In the genomic region with DNA sequence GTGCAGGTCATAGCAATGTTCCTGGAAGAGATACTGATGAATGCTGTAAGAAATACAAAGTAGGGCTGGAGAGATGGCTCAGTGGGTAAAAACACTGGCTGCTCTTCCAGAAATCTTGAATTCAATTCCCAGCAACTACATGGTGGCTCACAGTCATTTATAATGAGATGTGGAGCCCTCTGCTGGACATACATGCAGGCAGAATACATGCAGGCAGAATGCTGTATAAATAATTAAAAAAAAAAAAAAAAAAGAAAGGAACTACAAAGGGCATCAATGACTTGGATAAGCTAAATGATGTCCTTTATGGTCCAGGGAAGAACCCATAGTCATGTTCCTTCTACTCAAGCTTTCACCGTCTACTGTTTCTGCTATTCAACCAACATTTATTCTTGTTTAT, we compare ENCODE assay signal across 11 mouse cellular contexts. TPM values are rescaled to one million over a fixed set of nuclear protein-coding genes. Genes with fewer than 3 reads are reported as not detected.
DNase-seq lines count a peak whose midpoint lies in the region; ATAC-seq and TF ChIP-seq lines count a peak whose summit lies in the region.
"Had no signal": no experiment of that assay in that cellular context is flagged by ENCODE, and none has a peak within 500 bp of the region (broad histone marks: within the 10 kb centered on the region; RNA-seq: fewer than 3 reads in every experiment).

No protein-coding gene starts in this region.

- no peaks in the 10 kb centered on the region for H3K9me3 ChIP-seq in lung, embryonic 14.5 days (ENCODE audit: low read depth, low read length)
- H3K9me3 ChIP-seq: embryonic facial prominence, embryonic 13.5 days; stomach, embryonic 15.5 days had no signal

- no peak overlapping the region for H3K4me3 ChIP-seq in lung, embryonic 14.5 days (ENCODE audit: low read depth, low read length)
- H3K4me3 ChIP-seq: embryonic facial prominence, embryonic 13.5 days; stomach, embryonic 15.5 days had no signal

- no peak for ATAC-seq in lung, embryonic 14.5 days (ENCODE audit: insufficient read depth)
- ATAC-seq in megakaryocyte, adult 5-6 weeks (ENCODE audit: poor library complexity, severe bottlenecking): peak; percentile 67

- no peaks in the 10 kb centered on the region for H3K27me3 ChIP-seq in lung, embryonic 14.5 days (ENCODE audit: insufficient read depth, low read length)
- H3K27me3 ChIP-seq: embryonic facial prominence, embryonic 13.5 days; stomach, embryonic 15.5 days had no signal

- no peak overlapping the region for H3K4me2 ChIP-seq in lung, embryonic 14.5 days
- H3K4me2 ChIP-seq: embryonic facial prominence, embryonic 13.5 days; stomach, embryonic 15.5 days had no signal

- no peak overlapping the region for H3K9ac ChIP-seq in lung, embryonic 14.5 days
- H3K9ac ChIP-seq: embryonic facial prominence, embryonic 13.5 days; stomach, embryonic 15.5 days had no signal

- DNase-seq in embryo, embryonic 11 days: peak; percentile 20
- DNase-seq in embryo, embryonic 9.5 days (ENCODE audit: extremely low spot score): no peak
- peak; percentile 49 for DNase-seq in lung, embryonic 14.5 days
- no peak for DNase-seq in lung, postnatal 4 days
- DNase-seq in MEL-GATA-1-ER (ENCODE audit: extremely low read depth, low read depth): peak; percentile 31
- no peak for DNase-seq in kidney, postnatal 14 days
- no peak for DNase-seq in urinary bladder, postnatal 10 days (ENCODE audit: low spot score)
- DNase-seq: heart, postnatal 4 days had no signal

- WGBS in lung, embryonic 14.5 days: 93% methylated on average over 1 of the region's 1 CpGs

- peaks cover 32% of the 10 kb centered on the region for H3K36me3 ChIP-seq in lung, embryonic 14.5 days (ENCODE audit: insufficient read depth)
- H3K36me3 ChIP-seq: stomach, embryonic 15.5 days had no signal

- no peak overlapping the region for H3K27ac ChIP-seq in lung, embryonic 14.5 days (ENCODE audit: low read depth)
- H3K27ac ChIP-seq: embryonic facial prominence, embryonic 13.5 days; stomach, embryonic 15.5 days had no signal

- peak; percentile 29 for TF ChIP-seq CTCF in lung, embryonic 14.5 days (IDR thresholded peaks at IDR 0.05; ENCODE audit: low read depth)

- no peaks in the 10 kb centered on the region for H3K4me1 ChIP-seq in lung, embryonic 14.5 days (ENCODE audit: insufficient read depth)
- H3K4me1 ChIP-seq: embryonic facial prominence, embryonic 13.5 days; stomach, embryonic 15.5 days had no signal

RNA-seq across cellular contexts. Expression of a gene that starts 20.4 kb away (rescaled TPM):
- polyA plus RNA-seq in lung, embryonic 14.5 days (2014; fragmentation: Nextera tagmentation; extraction: Ambion mirVana): 40.5 and 45.0 TPM in 2 replicates
- total RNA-seq in megakaryocyte, adult 5-6 weeks (2015): 11.9 and 16.3 TPM in 2 replicates
- 10.5 and 17.2 TPM in 2 replicates for total RNA-seq in megakaryocyte, adult 5-6 weeks (2017)

RNA-seq across cellular contexts. Expression of a gene that starts 20.4 kb away (rescaled TPM):
- polyA plus RNA-seq in lung, embryonic 14.5 days (2014; fragmentation: Nextera tagmentation; extraction: Ambion mirVana): 45.9 and 48.0 TPM in 2 replicates
- total RNA-seq in megakaryocyte, adult 5-6 weeks (2015): 87.9 and 102 TPM in 2 replicates
- 107 and 114 TPM in 2 replicates for total RNA-seq in megakaryocyte, adult 5-6 weeks (2017)

Comparison
In these comparisons a context has a peak if more than half of its experiments do, and no peak if none do; other contexts are left out.
1. DNase-seq: peak in embryo, embryonic 11 days (single experiment), lung, embryonic 14.5 days (single experiment) and MEL-GATA-1-ER (single experiment); none in embryo, embryonic 9.5 days (single experiment), lung, postnatal 4 days (0 of 2), kidney, postnatal 14 days (single experiment) and urinary bladder, postnatal 10 days (single experiment).